Mouse (Mus musculus) kidney, adult 2 months (tissue): Measurements from ENCODE around the gene Rpl23a.

Experiments used
- CTCF ChIP-seq: fragments of 200-500 bp; conservative IDR thresholded peaks from 2 replicates; pipeline ENCODE4 v1.5.1; 2011; ENCODE audit warnings: low read depth, mild to moderate bottlenecking, control low read depth, low read length, moderate library complexity, mixed read lengths; ENCODE audit not compliant: insufficient read depth, insufficient read length
- POLR2A ChIP-seq: fragments of 200-500 bp; IDR thresholded peaks from one replicate; pipeline ENCODE4 v1.6.1; 2011; ENCODE audit warnings: low read depth, low read length, control low read depth

GRCm38 (mm10) chr11:78180081-78180761 lies 3.2 kb downstream of the Rpl23a start:
- no peak for TF ChIP-seq CTCF
- no peak for TF ChIP-seq POLR2A
